Mouse (Mus musculus): Measurements from ENCODE around the gene Wnt5b.

GRCm38 (mm10) chr6:119429311-119429710 is 114.8 kb downstream of the Wnt5b start:
- no peak for TF ChIP-seq POLR2A (IDR thresholded peaks at IDR 0.05; ENCODE audit: low read depth, low read length)
- no peak for TF ChIP-seq CTCF (IDR thresholded peaks at IDR 0.05; ENCODE audit: extremely low read depth, insufficient read length, insufficient replicate concordance, low read depth, low read length)

Measured in small intestine, adult 2 months (tissue).